Mouse (Mus musculus): ENCODE results near the gene Gon4l. TPM values are rescaled to one million over a fixed set of nuclear protein-coding genes. Genes with fewer than 3 reads are reported as not detected.

The Gon4l gene
- polyA plus RNA-seq, 1 experiment from 2014 or later: 14.9 TPM

DNA sequence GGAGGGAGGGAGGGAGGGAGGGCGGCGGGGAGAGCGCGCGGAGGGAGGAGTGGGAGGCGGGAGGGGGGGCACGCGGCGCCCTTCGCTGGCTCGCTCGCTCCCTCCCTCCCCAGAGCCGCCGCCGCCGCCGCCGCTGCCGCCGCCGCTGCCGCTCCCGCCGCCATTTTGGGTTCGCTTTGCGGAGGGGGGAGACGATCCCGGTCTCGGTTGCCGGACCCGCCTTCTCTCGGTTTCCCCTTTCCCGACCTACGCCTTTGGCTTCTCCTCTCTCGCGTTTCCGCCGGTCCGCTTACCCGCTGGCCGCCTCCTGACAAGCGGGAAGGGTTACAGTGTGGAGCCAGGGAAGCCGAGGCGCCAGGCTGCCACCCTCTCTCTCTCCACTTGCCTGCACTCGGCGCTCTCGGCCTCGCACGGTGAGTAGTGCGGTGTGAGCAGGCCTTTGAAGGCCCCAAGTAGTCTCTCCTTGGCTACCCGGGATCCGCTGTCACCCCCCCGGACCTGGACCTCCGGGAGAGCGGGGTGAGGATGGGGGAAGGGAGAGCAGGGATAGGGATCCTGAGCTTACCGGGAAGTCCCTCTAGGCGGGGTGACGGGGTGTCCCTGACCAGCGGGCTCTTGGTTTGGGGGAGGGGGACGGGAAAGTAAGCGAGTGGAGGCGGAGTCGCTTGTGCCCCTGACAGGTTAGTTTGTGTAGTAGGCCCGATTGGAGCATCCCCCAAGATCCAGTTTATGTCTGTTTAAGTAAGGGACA lies 115.7 kb downstream of the Gon4l start, which contains the start of the genes Ash1l and Dap3:
Ash1l (plus strand) TSS at position 47 of the 751 bp plus-strand sequence.
Dap3 (minus strand) TSS at position 606 of the 751 bp plus-strand sequence.
- Histone ChIP-seq H3K4me3 (replicated peaks) (peak within 1 kb of the TSS; percentile 91), H3K4me1 (replicated peaks) (peaks cover 41% of the 10 kb centered on the region), H3K27me3 (no peaks in the 10 kb centered on the region), H3K27ac (peak within 1 kb of the TSS; percentile 99), H3K4me2 (replicated peaks) (peak within 1 kb of the TSS; percentile 72), H3K9me3 (no peaks in the 10 kb centered on the region), H3K9ac (replicated peaks) (peak within 1 kb of the TSS; percentile 94), H3K36me3 (no peaks in the 10 kb centered on the region)
- WGBS: 0% methylated on average over 44 of the region's 64 CpGs
- peak; percentile 90 for ATAC-seq

DNA sequence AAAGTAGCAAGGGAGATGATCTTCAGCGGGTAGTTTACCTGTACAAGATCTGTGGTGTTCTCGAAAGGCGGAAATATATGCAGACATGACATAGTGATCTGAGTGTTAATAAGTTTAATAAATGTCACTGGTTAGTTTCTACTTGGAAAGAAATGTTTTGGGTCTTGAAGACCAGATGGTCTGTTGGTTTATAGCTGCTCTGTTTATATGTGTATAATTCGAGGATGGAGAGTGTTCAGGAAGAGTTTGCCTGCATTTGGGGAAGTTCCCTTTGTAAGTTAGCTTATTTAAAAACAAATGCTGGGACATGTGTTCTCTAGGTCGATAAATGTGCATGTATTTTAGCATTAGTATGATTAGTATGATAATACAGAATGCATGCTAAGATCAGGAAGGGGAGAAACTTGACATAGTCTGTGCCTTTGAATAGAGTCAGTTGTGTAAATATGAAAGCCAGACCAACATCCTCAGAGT lies 116.3 kb downstream of the Gon4l start:
- H3K9me3 ChIP-seq: no peaks in the 10 kb centered on the region
- under 1% methylated on average over 5 of the region's 5 CpGs for WGBS
- no peaks in the 10 kb centered on the region for H3K36me3 ChIP-seq

DNA sequence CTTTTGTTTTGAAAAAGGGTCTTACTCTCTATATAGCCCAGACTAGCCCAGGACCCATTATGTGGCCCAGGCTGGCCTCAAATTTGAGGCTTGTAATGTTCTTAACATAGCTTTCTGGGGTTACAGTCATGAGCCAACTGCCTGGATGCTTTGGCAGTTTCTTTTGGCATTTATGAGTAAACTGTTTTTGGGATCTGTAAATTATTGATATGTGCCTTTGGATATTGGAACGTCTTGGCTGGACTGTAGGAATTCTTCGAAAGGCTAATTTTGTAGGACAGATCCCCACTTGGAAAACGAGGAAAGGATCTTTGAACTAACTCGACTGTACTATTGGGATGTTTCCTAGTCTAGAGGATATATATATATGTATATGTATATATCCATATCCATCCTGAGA lies 118.2 kb downstream of the Gon4l start:
- no peak overlapping the region for H3K27ac ChIP-seq
- no peak overlapping the region for H3K4me2 ChIP-seq (replicated peaks)
- H3K36me3 ChIP-seq: no peaks in the 10 kb centered on the region
- H3K4me3 ChIP-seq (replicated peaks): no peak overlapping the region
- H3K9me3 ChIP-seq: no peaks in the 10 kb centered on the region
- 94% methylated on average over 4 of the region's 4 CpGs for whole genome bisulfite sequencing
- peaks cover 36% of the 10 kb centered on the region for H3K4me1 ChIP-seq (replicated peaks)
- no peaks in the 10 kb centered on the region for H3K27me3 ChIP-seq
- H3K9ac ChIP-seq (replicated peaks): no peak overlapping the region
- no peak for ATAC-seq

More for the DNA sequence above, 116.3 kb downstream of the Gon4l start:
- ATAC-seq: no peak
- H3K27me3 ChIP-seq: no peaks in the 10 kb centered on the region
- H3K4me2 ChIP-seq (replicated peaks): peak overlapping the region; percentile 71
- H3K27ac ChIP-seq: peak overlapping the region; percentile 99
- peak overlapping the region; percentile 91 for H3K4me3 ChIP-seq (replicated peaks)
- H3K4me1 ChIP-seq (replicated peaks): peaks cover 41% of the 10 kb centered on the region
- H3K9ac ChIP-seq (replicated peaks): peak overlapping the region; percentile 94

DNA sequence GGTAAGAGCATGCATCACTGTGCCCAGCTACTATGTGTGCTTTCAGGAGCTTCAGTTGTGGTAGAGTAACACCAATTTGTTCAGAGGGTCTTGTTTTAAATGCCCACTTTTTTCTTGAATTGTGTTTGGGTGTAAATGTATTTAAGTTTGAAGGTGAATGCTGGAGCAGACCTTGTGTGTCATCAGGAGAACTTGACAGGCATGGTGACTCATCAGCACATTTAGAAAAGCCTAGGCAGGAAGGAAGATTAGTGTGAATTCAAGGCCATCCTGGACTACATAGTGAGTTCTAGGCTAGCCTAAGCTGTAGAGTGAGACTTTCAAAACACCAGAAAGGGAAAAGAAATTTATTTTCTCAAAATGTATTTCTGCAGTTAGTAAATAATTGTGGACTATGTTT lies 118.7 kb downstream of the Gon4l start:
- H3K4me1 ChIP-seq (replicated peaks): peaks cover 31% of the 10 kb centered on the region
- no peak overlapping the region for H3K4me2 ChIP-seq (replicated peaks)
- H3K36me3 ChIP-seq: no peaks in the 10 kb centered on the region
- no peak overlapping the region for H3K9ac ChIP-seq (replicated peaks)
- no peaks in the 10 kb centered on the region for H3K27me3 ChIP-seq
- no peak overlapping the region for H3K27ac ChIP-seq
- ATAC-seq: no peak
- H3K9me3 ChIP-seq: no peaks in the 10 kb centered on the region
- no peak overlapping the region for H3K4me3 ChIP-seq (replicated peaks)

Other genes starting within 250 kb of the Gon4l start
- gene Arhgef2, start 229.3 kb upstream of the Gon4l start, polyA plus RNA-seq (2015; fragmentation: Nextera tagmentation; extraction: Ambion mirVana): 163 and 175 TPM in 2 replicates
- not detected in 2 replicates for gene Rxfp4, start 182.1 kb upstream of the Gon4l start, polyA plus RNA-seq (2015; fragmentation: Nextera tagmentation; extraction: Ambion mirVana)
- 102 and 105 TPM in 2 replicates for gene Khdc4, start 149.4 kb upstream of the Gon4l start, polyA plus RNA-seq (2015; fragmentation: Nextera tagmentation; extraction: Ambion mirVana)
- gene Rit1, start 118.4 kb upstream of the Gon4l start, polyA plus RNA-seq (2015; fragmentation: Nextera tagmentation; extraction: Ambion mirVana): 51.1 and 52.1 TPM in 2 replicates
- 200 and 211 TPM in 2 replicates for gene Syt11, start 60.1 kb upstream of the Gon4l start, polyA plus RNA-seq (2015; fragmentation: Nextera tagmentation; extraction: Ambion mirVana)
- 44.7 and 50.8 TPM in 2 replicates for gene Msto1, start 78.8 kb downstream of the Gon4l start, polyA plus RNA-seq (2015; fragmentation: Nextera tagmentation; extraction: Ambion mirVana)
- 22.2 and 23.0 TPM in 2 replicates for gene Ash1l, start 115.4 kb downstream of the Gon4l start, polyA plus RNA-seq (2015; fragmentation: Nextera tagmentation; extraction: Ambion mirVana)
- 128 and 131 TPM in 2 replicates for gene Dap3, start 116.0 kb downstream of the Gon4l start, polyA plus RNA-seq (2015; fragmentation: Nextera tagmentation; extraction: Ambion mirVana)

Measured in midbrain, embryonic 13.5 days (tissue).